Mouse (Mus musculus) hindbrain, embryonic 10.5 days (tissue): ENCODE results near the gene Cd209f. TPM values are rescaled to one million over a fixed set of nuclear protein-coding genes. Genes with fewer than 3 reads are reported as not detected.
"Not testable (repeated sequence)": the region's sequence is repeated elsewhere in the genome, so short reads cannot be mapped to it uniquely, and the experiment has no call there.

Source experiments
- DNase-seq: peaks from one replicate; pipeline ENCODE4 v3.0.0-alpha.2; 2017; ENCODE audit warnings: low spot score
- H3K27ac ChIP-seq: fragments of 300-500 bp; sonication (generic); 2 replicates; pipeline ENCODE4 v1.5.1; 2016; ENCODE audit warnings: mild to moderate bottlenecking, moderate library complexity
- H3K27me3 ChIP-seq: fragments of 300-500 bp; sonication (generic); 2 replicates; pipeline ENCODE4 v1.6.1; 2016; ENCODE audit warnings: mild to moderate bottlenecking; ENCODE audit not compliant: poor library complexity, insufficient read depth, severe bottlenecking
- H3K36me3 ChIP-seq: fragments of 300-500 bp; sonication (generic); 2 replicates; pipeline ENCODE4 v1.6.1; 2016; ENCODE audit warnings: mild to moderate bottlenecking, moderate library complexity
- H3K4me1 ChIP-seq: fragments of 300-500 bp; sonication (generic); replicated peaks from 2 replicates; pipeline ENCODE4 v1.6.1; 2016; ENCODE audit warnings: mild to moderate bottlenecking
- H3K4me3 ChIP-seq: fragments of 300-500 bp; sonication (generic); 2 replicates; pipeline ENCODE4 v1.5.1; 2016; ENCODE audit warnings: mild to moderate bottlenecking, moderate library complexity
- H3K9me3 ChIP-seq: fragments of 300-500 bp; sonication (generic); 2 replicates; pipeline ENCODE4 v1.6.1; 2016; ENCODE audit warnings: mild to moderate bottlenecking, moderate library complexity
- WGBS: fragments of 180-500 bp; shearing (Covaris S2); methylation state at CpG from one replicate; pipeline ENCODE4 v1.1.7; 2016; 5-methylcytosine and 5-hydroxymethylcytosine counted together
- polyA plus RNA-seq: library from polyadenylated mRNA; unstranded; fragments of >200 nt; fragmentation: Nextera tagmentation; extraction: Ambion mirVana; gene quantifications from 2 replicates; pipeline ENCODE4 v1.2.1, GENCODE M21; 2016

The Cd209f gene
- polyA plus RNA-seq = not detected in 2 replicates

GRCm38 (mm10) chr8:4105735-4106134 is at the start of gene Cd209f:
Gene Cd209f (minus strand): TSS chr8:4105835.
- not testable (repeated sequence) for H3K4me1 ChIP-seq, H3K27me3 ChIP-seq, DNase-seq, H3K4me3 ChIP-seq, H3K36me3 ChIP-seq, H3K27ac ChIP-seq, H3K9me3 ChIP-seq
- 72% methylated on average over 2 of the region's 2 CpGs for WGBS

DNA sequence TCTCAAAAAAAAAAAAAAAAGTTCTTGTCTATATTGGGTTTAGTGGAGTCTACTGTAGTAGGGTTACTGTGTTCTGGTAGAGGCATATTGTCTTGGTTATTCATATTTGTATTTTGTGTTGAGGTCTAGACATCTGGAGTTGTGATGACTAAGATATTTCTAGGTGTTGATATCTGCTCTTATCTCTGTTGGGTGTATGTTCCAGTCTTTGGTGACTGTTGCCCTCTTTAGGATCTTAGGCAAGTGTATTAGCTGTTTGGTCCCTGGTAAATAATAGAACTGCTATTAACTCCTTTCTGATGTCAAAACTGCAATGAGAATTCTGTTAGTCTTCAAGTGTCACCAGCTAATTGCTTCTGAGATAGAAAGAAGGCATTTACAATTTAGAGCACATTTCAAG is 49.2 kb upstream of the Cd209f start:
- Histone ChIP-seq H3K27ac (no peak overlapping the region), H3K4me1 (no peaks in the 10 kb centered on the region), H3K9me3 (peaks cover 18% of the 10 kb centered on the region; the same call in 1 of the 2 replicates), H3K4me3 (no peak overlapping the region), H3K27me3 (no peaks in the 10 kb centered on the region), H3K36me3 (no peaks in the 10 kb centered on the region)
- DNase-seq = no peak

DNA sequence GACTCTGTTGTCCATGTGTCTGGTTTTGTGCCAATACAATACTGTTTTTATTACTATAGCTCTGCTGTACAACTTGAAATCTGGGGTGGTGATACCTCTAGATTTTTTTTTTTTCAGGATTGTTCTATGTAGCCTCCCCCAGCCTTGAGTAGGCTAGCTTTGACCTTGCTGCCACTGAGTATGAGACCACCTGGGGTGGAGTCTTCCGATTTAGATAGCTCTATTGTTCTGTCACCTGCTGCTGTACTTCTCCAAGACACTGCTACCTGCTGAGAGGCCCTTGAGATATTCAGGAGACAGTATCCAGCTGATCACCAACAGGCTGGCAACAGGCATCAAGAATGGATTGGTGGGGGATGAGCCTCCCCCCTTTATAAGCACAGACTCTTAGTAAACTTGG is 41.6 kb upstream of the Cd209f start:
- no peak for DNase-seq
- 26% methylated on average over 1 of the region's 1 CpGs for WGBS
- Histone ChIP-seq H3K27ac (no peak overlapping the region), H3K9me3 (peaks cover 21% of the 10 kb centered on the region; the same call in 1 of the 2 replicates), H3K4me1 (no peaks in the 10 kb centered on the region), H3K27me3 (no peaks in the 10 kb centered on the region), H3K36me3 (no peaks in the 10 kb centered on the region), H3K4me3 (no peak overlapping the region)

DNA sequence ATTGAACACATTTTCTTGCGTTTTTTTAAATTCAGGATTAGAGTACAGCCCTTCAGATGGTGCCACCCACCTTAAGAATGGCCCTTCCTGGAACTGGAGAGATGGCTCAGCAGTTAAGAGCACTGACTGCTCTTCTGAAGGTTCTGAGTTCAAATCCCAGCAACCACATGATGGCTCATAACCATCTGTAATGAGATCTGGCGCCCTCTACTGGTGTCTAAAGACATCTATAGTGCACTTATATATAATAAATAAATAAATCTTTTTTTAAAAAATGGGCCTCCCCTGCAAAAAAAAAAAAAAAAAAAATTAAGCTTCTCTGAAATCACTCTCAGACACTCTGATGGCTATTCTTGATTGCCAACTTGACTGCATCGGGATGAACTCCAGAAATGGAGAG is 36.1 kb upstream of the Cd209f start:
- Histone ChIP-seq H3K9me3 (no peaks in the 10 kb centered on the region), H3K27me3 (0 out of 2 replicates have a peak, but pooled peaks cover 3% of the 10 kb centered on the region), H3K36me3 (no peaks in the 10 kb centered on the region), H3K4me3 (no peak overlapping the region), H3K4me1 (no peaks in the 10 kb centered on the region), H3K27ac (no peak overlapping the region)
- DNase-seq = no peak
- 65% methylated on average over 3 of the region's 3 CpGs for WGBS

- Histone ChIP-seq H3K27me3 (0 out of 2 replicates have a peak, but pooled peaks cover 3% of the 10 kb centered on the region), H3K4me3 (no peak overlapping the region), H3K27ac (no peak overlapping the region), H3K36me3 (no peaks in the 10 kb centered on the region), H3K4me1 (no peaks in the 10 kb centered on the region), H3K9me3 (no peaks in the 10 kb centered on the region)
- 12% methylated on average over 12 of the region's 12 CpGs for whole genome bisulfite sequencing
- DNase-seq = peak; percentile 74
Measured at GRCm38 (mm10) chr8:4139660-4140646, 34.3 kb upstream of the Cd209f start.

- no peaks in the 10 kb centered on the region for H3K4me1 ChIP-seq
- 90% methylated on average over 10 of the region's 10 CpGs for WGBS
- no peak for DNase-seq
Measured at GRCm38 (mm10) chr8:4133798-4134197, 28.2 kb upstream of the Cd209f start, which contains the start of gene Cd209g. Gene Cd209g (plus strand): TSS chr8:4134098.

GRCm38 (mm10) chr8:4088514-4088913 is 17.1 kb downstream of the Cd209f start:
- WGBS = 90% methylated on average over 3 of the region's 3 CpGs
- H3K36me3 ChIP-seq, H3K27me3 ChIP-seq, H3K4me3 ChIP-seq, DNase-seq, H3K27ac ChIP-seq, H3K4me1 ChIP-seq: not testable (repeated sequence)
- H3K9me3 ChIP-seq = peaks cover 16% of the 10 kb centered on the region

More at GRCm38 (mm10) chr8:4133798-4134197, 28.2 kb upstream of the Cd209f start, which contains the start of gene Cd209g:
- Histone ChIP-seq H3K27ac (no peak within 1 kb of the TSS), H3K36me3 (no peaks in the 10 kb centered on the region), H3K4me3 (no peak within 1 kb of the TSS), H3K27me3 (no peaks in the 10 kb centered on the region), H3K9me3 (no peaks in the 10 kb centered on the region)

GRCm38 (mm10) chr8:4087180-4087722 is 18.4 kb downstream of the Cd209f start:
- 40% methylated on average over 33 of the region's 33 CpGs for WGBS
- H3K27ac ChIP-seq, H3K4me1 ChIP-seq, H3K9me3 ChIP-seq, DNase-seq, H3K36me3 ChIP-seq, H3K4me3 ChIP-seq, H3K27me3 ChIP-seq: not testable (repeated sequence)

Other genes starting within 250 kb of the Cd209f start
- not detected in 2 replicates for gene Cd209d, start 227.3 kb downstream of the Cd209f start, polyA plus RNA-seq
- gene Cd209b, start 179.0 kb downstream of the Cd209f start, polyA plus RNA-seq = not detected in 2 replicates
- gene Cd209c, start 151.1 kb downstream of the Cd209f start, polyA plus RNA-seq = 0.34 and 0.37 TPM in 2 replicates
- gene Cd209g, start 28.3 kb upstream of the Cd209f start, polyA plus RNA-seq = not detected in 2 replicates
- gene Evi5l, start 60.7 kb upstream of the Cd209f start, polyA plus RNA-seq = 28.1 and 43.7 TPM in 2 replicates
- gene Prr36, start 111.6 kb upstream of the Cd209f start, polyA plus RNA-seq = 13.1 and 27.1 TPM in 2 replicates
- 0.30 TPM in 1 of 2 replicates, not detected in the other for gene Lrrc8e, start 121.0 kb upstream of the Cd209f start, polyA plus RNA-seq
- gene Map2k7, start 132.9 kb upstream of the Cd209f start, polyA plus RNA-seq = 34.7 and 39.4 TPM in 2 replicates
- gene Gm49320, start 133.0 kb upstream of the Cd209f start, polyA plus RNA-seq = 0.68 and 1.8 TPM in 2 replicates
- 2.4 and 3.7 TPM in 2 replicates for gene Tgfbr3l, start 142.4 kb upstream of the Cd209f start, polyA plus RNA-seq
- gene Snapc2, start 147.2 kb upstream of the Cd209f start, polyA plus RNA-seq = 62.1 and 69.8 TPM in 2 replicates
- gene Ctxn1, start 153.4 kb upstream of the Cd209f start, polyA plus RNA-seq = 133 and 197 TPM in 2 replicates
- 60.6 and 67.2 TPM in 2 replicates for gene Timm44, start 170.1 kb upstream of the Cd209f start, polyA plus RNA-seq
- gene Ccl25, start 219.4 kb upstream of the Cd209f start, polyA plus RNA-seq = 22.6 and 24.0 TPM in 2 replicates
- gene Elavl1, start 219.6 kb upstream of the Cd209f start, polyA plus RNA-seq = 306 and 336 TPM in 2 replicates